Mouse (Mus musculus): ENCODE results near the gene Pak7.

The Pak7 gene

DNA sequence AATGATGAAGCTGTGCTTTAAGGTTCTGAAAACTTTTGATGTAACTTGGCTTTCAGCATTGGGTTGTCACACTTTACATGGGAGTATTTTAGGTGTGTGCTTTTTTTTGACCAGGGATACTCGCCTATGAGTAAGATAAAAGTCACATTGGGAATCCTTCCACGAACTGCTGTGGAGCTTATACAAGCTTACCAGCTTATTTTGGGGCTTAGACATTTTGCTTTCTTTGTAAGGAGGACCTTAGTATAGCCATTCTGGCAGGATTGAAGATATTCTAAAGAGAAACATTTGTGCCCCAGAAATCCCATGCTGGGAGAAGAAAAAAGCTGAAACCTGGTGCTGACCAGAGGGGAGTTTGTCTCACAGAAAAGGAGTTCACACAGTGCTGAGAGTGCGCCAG, 212.7 kb downstream of the Pak7 start:
- DNase-seq (ENCODE audit: low spot score in 2 of 2), result no peak

GRCm38 (mm10) chr2:136150752-136151151, 237.0 kb downstream of the Pak7 start:
- no peak for DNase-seq (ENCODE audit: low spot score in 2 of 2)

- DNase-seq (ENCODE audit: low spot score in 2 of 2), result no peak
Observed at GRCm38 (mm10) chr2:136149530-136149929, 238.2 kb downstream of the Pak7 start.

DNA sequence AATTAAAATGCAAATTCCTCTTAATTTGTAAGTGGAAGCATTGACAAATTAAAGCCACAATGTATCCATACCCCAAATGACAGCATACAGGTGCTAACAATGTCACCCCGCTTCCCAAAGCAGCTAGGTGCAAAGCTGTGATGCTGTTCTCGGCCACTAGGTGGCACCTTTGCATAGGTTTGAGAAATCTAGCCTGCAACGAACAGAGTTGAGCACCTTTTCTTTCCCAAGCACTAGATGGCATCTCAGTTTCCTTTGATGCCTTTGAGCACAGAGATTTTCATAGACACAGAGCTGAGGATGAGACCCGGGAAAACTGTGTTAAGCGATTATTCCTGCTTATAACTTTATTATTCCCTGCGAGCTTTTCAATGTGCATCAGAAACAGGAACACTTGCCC, 238.8 kb downstream of the Pak7 start:
- peak; percentile 83 to 88 for DNase-seq (ENCODE audit: low spot score in 2 of 2)

DNA sequence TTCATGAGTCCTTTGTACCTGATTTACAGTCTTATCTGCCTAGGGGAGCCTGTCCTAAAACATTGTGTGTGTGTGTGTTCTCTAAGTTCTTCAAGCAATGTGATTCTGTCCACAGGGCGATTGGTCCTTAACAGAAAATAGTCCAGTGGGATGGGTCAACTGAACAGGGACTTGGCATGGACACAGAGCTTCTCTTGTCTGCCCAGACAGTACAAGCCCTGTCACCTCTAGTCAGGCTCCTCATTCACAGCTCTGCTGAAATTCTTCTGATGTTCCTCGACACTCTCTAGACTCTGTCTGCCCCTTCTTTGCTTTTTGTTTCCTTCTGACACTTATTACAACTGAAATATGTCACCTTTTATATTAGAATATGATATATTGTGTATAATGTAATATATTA, 247.0 kb downstream of the Pak7 start:
- DNase-seq (ENCODE audit: low spot score in 2 of 2), result no peak

GRCm38 (mm10) chr2:136139159-136140069, 248.4 kb downstream of the Pak7 start:
- DNase-seq (ENCODE audit: low spot score in 2 of 2), result peak; percentile 41 to 62

DNA sequence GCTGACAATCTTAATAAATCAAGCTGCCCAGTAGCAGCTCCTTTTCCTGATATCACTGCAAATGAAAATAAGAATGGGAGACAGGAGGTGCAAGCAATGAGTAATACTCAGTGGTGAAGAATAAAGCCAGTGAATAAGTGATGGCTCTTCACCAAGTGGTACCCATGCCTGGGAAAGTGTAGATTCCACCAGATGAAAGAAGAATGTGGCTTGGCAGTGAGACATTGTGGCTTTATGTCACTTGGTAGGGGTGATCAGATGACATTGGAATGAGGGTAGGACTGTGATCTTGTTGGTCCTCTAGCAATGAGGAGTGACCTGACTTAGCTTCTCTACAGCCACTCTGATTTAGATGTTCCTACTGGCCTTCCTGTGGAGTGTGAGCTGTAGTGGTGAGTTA, 249.3 kb downstream of the Pak7 start:
- no peak for DNase-seq (ENCODE audit: low spot score in 2 of 2)

GRCm38 (mm10) chr2:136121867-136122266, 265.9 kb downstream of the Pak7 start:
- DNase-seq (ENCODE audit: low spot score in 2 of 2), result no peak

DNA sequence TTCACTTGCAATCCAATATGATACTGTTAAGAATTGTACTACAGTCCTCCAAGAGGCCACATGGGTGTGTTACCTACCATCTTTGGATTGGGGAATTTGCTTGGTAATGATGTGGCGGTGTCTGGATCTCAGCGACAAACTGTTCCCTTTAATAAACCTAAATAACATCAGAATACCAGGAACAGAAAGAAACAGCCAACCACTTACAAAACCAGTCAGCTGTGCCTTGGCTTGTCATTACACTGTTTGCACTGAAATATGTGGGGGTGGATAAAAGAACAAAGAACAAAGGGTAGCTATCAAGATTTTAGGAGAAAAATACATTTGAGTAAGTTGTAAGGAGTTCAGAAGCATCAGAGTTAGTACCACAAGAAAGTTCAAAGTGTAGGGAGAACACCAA, 269.8 kb downstream of the Pak7 start:
- DNase-seq (ENCODE audit: low spot score in 2 of 2), result no peak

- peak; percentile 29 to 49 for DNase-seq (ENCODE audit: low spot score in 2 of 2)
Observed at GRCm38 (mm10) chr2:136113374-136113773, 274.4 kb downstream of the Pak7 start.

DNA sequence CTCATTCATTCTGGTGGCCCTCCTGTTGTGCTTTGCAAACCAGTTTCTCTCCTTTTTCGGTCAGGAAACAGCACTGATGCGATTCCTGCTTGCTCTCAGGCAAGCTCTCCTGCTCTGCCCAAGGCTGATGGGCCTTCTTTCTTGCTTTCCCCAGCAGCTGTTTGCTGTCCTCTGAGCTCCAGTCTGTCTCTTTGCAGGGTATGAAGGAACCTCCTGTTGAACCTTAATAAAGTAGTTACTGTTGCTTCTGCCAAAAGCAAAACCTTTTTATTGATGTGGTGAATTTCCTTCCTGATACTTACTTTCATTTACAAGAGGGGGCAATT, 278.8 kb downstream of the Pak7 start:
- DNase-seq (ENCODE audit: low spot score in 2 of 2), result peak in 1 of 2 experiments; percentile 34

DNA sequence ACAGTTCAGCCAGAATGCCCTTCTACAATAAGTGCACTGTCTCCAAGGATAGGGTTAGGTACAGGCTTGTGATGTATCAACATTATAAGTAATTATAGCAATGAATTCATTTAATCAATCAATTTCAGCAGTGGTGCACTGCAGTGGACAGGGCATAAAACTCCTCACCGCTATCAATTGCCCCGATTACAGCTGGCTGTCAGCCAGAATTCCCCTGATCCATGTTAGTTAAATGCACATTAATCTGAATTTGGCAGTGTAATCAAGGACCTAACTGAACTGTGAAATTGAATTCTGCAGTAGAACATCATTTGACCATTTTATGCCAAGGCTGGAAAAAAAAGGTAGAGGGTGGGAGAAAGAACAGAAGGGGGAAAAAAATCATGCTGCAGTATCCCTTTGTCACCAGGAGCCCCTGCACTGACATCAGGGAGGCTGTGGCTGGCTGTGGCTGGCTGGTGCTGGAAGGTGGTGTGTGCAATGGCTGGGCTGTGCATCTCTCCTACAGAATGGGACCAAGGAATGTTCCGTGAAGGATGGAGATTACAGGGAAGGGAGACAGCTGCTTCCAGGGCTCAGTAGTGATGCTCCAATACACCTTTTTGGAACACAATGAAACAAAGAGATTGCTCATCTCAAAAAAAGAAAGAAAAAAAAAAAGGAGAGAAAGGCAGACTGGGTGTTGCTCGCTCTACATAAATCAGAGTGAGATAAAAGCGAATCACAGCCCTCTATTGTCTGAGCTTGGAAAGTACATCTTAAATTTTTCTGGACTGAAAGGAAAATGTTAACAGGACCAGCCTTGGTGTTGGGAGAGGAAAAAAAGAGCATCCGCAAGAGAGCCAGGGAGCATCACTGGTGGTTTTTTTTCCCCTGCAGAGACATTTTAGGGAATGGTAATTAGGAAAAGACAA, 279.4 kb downstream of the Pak7 start:
- peak; percentile 50 to 58 for DNase-seq (ENCODE audit: low spot score in 2 of 2)

GRCm38 (mm10) chr2:136107597-136107996, 280.2 kb downstream of the Pak7 start:
- no peak for DNase-seq (ENCODE audit: low spot score in 2 of 2)

GRCm38 (mm10) chr2:136097143-136097542, 290.6 kb downstream of the Pak7 start:
- DNase-seq (ENCODE audit: low spot score in 2 of 2), result no peak

- no peak for DNase-seq (ENCODE audit: low spot score in 2 of 2)
Observed at GRCm38 (mm10) chr2:136095978-136096377, 291.8 kb downstream of the Pak7 start.

- DNase-seq (ENCODE audit: low spot score in 2 of 2), result no peak
Observed at GRCm38 (mm10) chr2:136064356-136064755, 323.4 kb downstream of the Pak7 start.

- DNase-seq (ENCODE audit: low spot score in 2 of 2), result peak; percentile 32
Observed at GRCm38 (mm10) chr2:136059029-136059669, 328.6 kb downstream of the Pak7 start.

- no peak for DNase-seq (ENCODE audit: low spot score in 2 of 2)
Observed at GRCm38 (mm10) chr2:136058398-136058797, 329.4 kb downstream of the Pak7 start.

DNA sequence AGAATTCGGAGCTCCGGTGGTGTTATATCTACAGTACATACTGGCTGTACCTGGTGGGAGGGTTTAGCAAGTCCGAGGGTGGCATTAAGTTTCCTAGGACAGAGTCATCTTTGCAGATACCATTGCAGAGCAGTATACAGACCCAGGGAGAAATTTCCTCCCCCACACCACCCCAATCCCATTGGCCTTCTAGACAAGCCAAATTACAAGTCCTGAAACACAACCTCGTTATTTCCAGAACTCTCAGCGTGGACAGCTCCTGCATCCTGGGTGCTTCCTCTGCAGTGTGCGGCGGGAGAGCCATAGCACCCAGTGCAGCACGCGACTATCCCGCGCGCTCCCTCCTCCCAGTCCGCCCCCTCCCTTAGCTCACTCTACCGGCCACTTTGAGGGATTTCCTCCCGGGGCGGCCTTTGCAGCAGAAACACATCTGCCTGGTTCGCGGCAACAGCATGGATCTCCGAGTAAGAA, 329.9 kb downstream of the Pak7 start:
- peak; percentile 48 to 56 for DNase-seq (ENCODE audit: low spot score in 2 of 2)

GRCm38 (mm10) chr2:136051688-136052289, 336.0 kb downstream of the Pak7 start, which contains the start of gene Lamp5:
TSS of gene Lamp5 (plus strand) at chr2:136052239.
- peak in 1 of 2 experiments; percentile 32 for DNase-seq (ENCODE audit: low spot score in 2 of 2)

Measured in right cerebral cortex, postnatal 10 days (tissue).